Mouse (Mus musculus) hindbrain, embryonic 11.5 days (tissue): ENCODE results near the gene Asap3. TPM values are rescaled to one million over a fixed set of nuclear protein-coding genes. Genes with fewer than 3 reads are reported as not detected.
A peak's percentile ranks its signal among the peaks of the same experiment; 100 is the strongest.

ENCODE experiments used
- ATAC-seq: fragments of 200-750 bp; cut with Nextera tagmentation; 2 replicates; pipeline ENCODE4 v1.8.0; 2017; ENCODE audit warnings: mild to moderate bottlenecking, moderate TSS enrichment, moderate library complexity; ENCODE audit not compliant: low FRiP score
- DNase-seq: peaks from one replicate; pipeline ENCODE4 v3.0.0-alpha.2; 2015; ENCODE audit warnings: low spot score
- H3K27ac ChIP-seq: fragments of 300-500 bp; sonication (generic); 2 replicates; pipeline ENCODE4 v1.5.1; 2014; ENCODE audit warnings: mild to moderate bottlenecking, low read depth, low read length
- H3K27me3 ChIP-seq: fragments of 300-500 bp; sonication (generic); 2 replicates; pipeline ENCODE4 v1.6.1; 2014; ENCODE audit warnings: mild to moderate bottlenecking, low read length, moderate library complexity, mixed read lengths; ENCODE audit not compliant: control insufficient read depth, insufficient read depth
- H3K36me3 ChIP-seq: fragments of 300-500 bp; sonication (generic); 2 replicates; pipeline ENCODE4 v1.6.1; 2014; ENCODE audit warnings: mild to moderate bottlenecking, low read length, moderate library complexity, mixed read lengths; ENCODE audit not compliant: control insufficient read depth, insufficient read depth
- H3K4me1 ChIP-seq: fragments of 300-500 bp; sonication (generic); replicated peaks from 2 replicates; pipeline ENCODE4 v1.6.1; 2014; ENCODE audit warnings: low read length, mixed read lengths; ENCODE audit not compliant: control insufficient read depth, insufficient read depth
- H3K4me2 ChIP-seq: fragments of 300-500 bp; sonication (generic); replicated peaks from 2 replicates; pipeline ENCODE4 v1.6.1; 2014; ENCODE audit warnings: mild to moderate bottlenecking, low read depth, low read length
- H3K4me3 ChIP-seq: fragments of 300-500 bp; sonication (generic); 2 replicates; pipeline ENCODE4 v1.5.1; 2014; ENCODE audit warnings: low read depth, low read length
- H3K9ac ChIP-seq: fragments of 300-500 bp; sonication (generic); 2 replicates; pipeline ENCODE4 v1.6.1; 2014; ENCODE audit warnings: low read depth, low read length
- H3K9me3 ChIP-seq: fragments of 300-500 bp; sonication (generic); 2 replicates; pipeline ENCODE4 v1.6.1; 2016; ENCODE audit warnings: low read length; ENCODE audit not compliant: control insufficient read depth
- WGBS: fragments of 180-500 bp; shearing (Covaris S2); extraction: QIAGEN DNeasy Blood & Tissue Kit; methylation state at CpG from one replicate; pipeline ENCODE4 v1.1.7; 2014; 5-methylcytosine and 5-hydroxymethylcytosine counted together
- polyA plus RNA-seq: library from polyadenylated mRNA; unstranded; fragments of >200 nt; fragmentation: Nextera tagmentation; extraction: Ambion mirVana; gene quantifications from 2 replicates; pipeline ENCODE4 v1.2.1, GENCODE M21; 2014

The Asap3 gene
- polyA plus RNA-seq, 1 experiment from 2014 or later: 2.5 TPM

GRCm38 (mm10) chr4:136172011-136172541 lies 34.1 kb upstream of the Asap3 start, which contains the start of gene E2f2:
E2f2 (plus strand) TSS chr4:136172394.
- H3K4me1 ChIP-seq: peaks cover 4% of the 10 kb centered on the region
- under 1% methylated on average over 35 of the region's 35 CpGs for WGBS
- H3K36me3 ChIP-seq: no peaks in the 10 kb centered on the region
- peak within 1 kb of the TSS; percentile 61 for H3K4me3 ChIP-seq
- no peaks in the 10 kb centered on the region for H3K27me3 ChIP-seq
- H3K9ac ChIP-seq: peak within 1 kb of the TSS; percentile 79
- peak within 1 kb of the TSS; percentile 45; the same call in 1 of the 2 replicates for H3K27ac ChIP-seq
- ATAC-seq (peak; percentile 71), DNase-seq (peak; percentile 82)
- H3K9me3 ChIP-seq: no peaks in the 10 kb centered on the region
- peak within 1 kb of the TSS; percentile 95 for H3K4me2 ChIP-seq

GRCm38 (mm10) chr4:136172542-136173209 lies 33.5 kb upstream of the Asap3 start:
- Histone ChIP-seq H3K9ac (peak overlapping the region; percentile 79), H3K4me3 (peak overlapping the region; percentile 61), H3K36me3 (no peaks in the 10 kb centered on the region), H3K4me2 (peak overlapping the region; percentile 95), H3K27me3 (no peaks in the 10 kb centered on the region), H3K9me3 (no peaks in the 10 kb centered on the region), H3K27ac (peak overlapping the region; percentile 45; the same call in 1 of the 2 replicates), H3K4me1 (peaks cover 4% of the 10 kb centered on the region)
- DNase-seq (peak; percentile 62), ATAC-seq (peak; percentile 39)
- WGBS: under 1% methylated on average over 62 of the region's 67 CpGs

GRCm38 (mm10) chr4:136173210-136173715 lies 32.9 kb upstream of the Asap3 start:
- 2% methylated on average over 14 of the region's 14 CpGs for WGBS
- Histone ChIP-seq H3K9me3 (no peaks in the 10 kb centered on the region), H3K27me3 (no peaks in the 10 kb centered on the region), H3K4me2 (peak overlapping the region; percentile 95), H3K4me1 (peaks cover 6% of the 10 kb centered on the region), H3K36me3 (no peaks in the 10 kb centered on the region), H3K4me3 (peak overlapping the region; percentile 61), H3K27ac (peak overlapping the region; percentile 45), H3K9ac (peak overlapping the region; percentile 79)
- ATAC-seq (no peak), DNase-seq (peak; percentile 48)

- 66% methylated on average over 13 of the region's 13 CpGs for WGBS
- ATAC-seq (no peak), DNase-seq (no peak)
- Histone ChIP-seq H3K9ac (no peak overlapping the region), H3K27ac (no peak overlapping the region), H3K4me1 (peaks cover 6% of the 10 kb centered on the region), H3K4me2 (peak overlapping the region; percentile 15; the same call in 1 of the 2 replicates), H3K9me3 (no peaks in the 10 kb centered on the region), H3K4me3 (peak overlapping the region; percentile 61; the same call in 1 of the 2 replicates), H3K36me3 (no peaks in the 10 kb centered on the region), H3K27me3 (no peaks in the 10 kb centered on the region)
Observed at GRCm38 (mm10) chr4:136174216-136175193, 31.7 kb upstream of the Asap3 start.

GRCm38 (mm10) chr4:136176022-136176552 lies 30.1 kb upstream of the Asap3 start:
- no peak for DNase-seq
- no peak overlapping the region for H3K4me3 ChIP-seq
- no peak for ATAC-seq
- no peaks in the 10 kb centered on the region for H3K27me3 ChIP-seq
- H3K4me1 ChIP-seq: peaks cover 6% of the 10 kb centered on the region
- H3K36me3 ChIP-seq: no peaks in the 10 kb centered on the region
- H3K27ac ChIP-seq: no peak overlapping the region
- no peak overlapping the region; the same call in 1 of the 2 replicates for H3K4me2 ChIP-seq
- H3K9ac ChIP-seq: peak overlapping the region; percentile 28; the same call in 1 of the 2 replicates
- 64% methylated on average over 10 of the region's 10 CpGs for WGBS
- H3K9me3 ChIP-seq: no peaks in the 10 kb centered on the region

- Histone ChIP-seq H3K9me3 (no peaks in the 10 kb centered on the region), H3K4me3 (no peak overlapping the region), H3K27ac (peak overlapping the region; percentile 67), H3K9ac (no peak overlapping the region), H3K36me3 (no peaks in the 10 kb centered on the region), H3K4me2 (no peak overlapping the region), H3K27me3 (no peaks in the 10 kb centered on the region), H3K4me1 (peaks cover 6% of the 10 kb centered on the region)
- DNase-seq (no peak), ATAC-seq (peak; percentile 1; the same call in 1 of the 2 replicates)
- 46% methylated on average over 8 of the region's 8 CpGs for WGBS
Observed at GRCm38 (mm10) chr4:136177244-136177611, 28.9 kb upstream of the Asap3 start.

- Histone ChIP-seq H3K4me3 (no peak overlapping the region), H3K9me3 (no peaks in the 10 kb centered on the region), H3K36me3 (no peaks in the 10 kb centered on the region), H3K27ac (peak overlapping the region; percentile 67), H3K27me3 (no peaks in the 10 kb centered on the region), H3K4me2 (no peak overlapping the region), H3K4me1 (peaks cover 6% of the 10 kb centered on the region), H3K9ac (no peak overlapping the region)
- DNase-seq: peak; percentile 18
- 54% methylated on average over 11 of the region's 11 CpGs for WGBS
- ATAC-seq: peak; percentile 30; the same call in 1 of the 2 replicates
Observed at GRCm38 (mm10) chr4:136177612-136178474, 28.3 kb upstream of the Asap3 start.
